Mouse (Mus musculus): ENCODE measurements around the gene Fam169b.

DNA sequence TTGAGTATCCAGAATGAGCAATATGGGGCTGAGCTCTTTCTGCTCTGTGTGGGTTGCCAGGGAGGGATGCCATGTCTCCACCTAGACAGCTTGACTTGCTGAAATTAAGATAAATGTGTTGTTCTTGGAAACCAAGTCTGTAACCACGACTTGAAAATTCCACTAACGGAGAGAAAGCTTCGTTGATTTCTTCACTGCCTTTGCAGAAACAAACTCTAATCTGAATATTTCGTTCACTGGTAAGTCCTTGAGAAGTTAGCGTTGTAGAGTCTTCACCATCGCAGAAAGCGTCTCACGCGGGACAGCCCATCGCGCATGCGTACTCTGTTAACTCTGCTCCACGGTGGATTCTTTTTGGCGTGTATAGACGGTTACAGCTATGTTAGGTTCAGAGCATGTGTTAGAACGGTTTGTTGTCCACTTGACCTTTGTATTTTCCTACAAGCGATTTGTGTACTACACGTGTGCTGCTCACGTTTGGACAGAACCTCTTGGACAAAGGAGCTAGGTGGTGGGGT is 6.8 kb downstream of the Fam169b start:
- no peak for TF ChIP-seq CTCF (IDR thresholded peaks at IDR 0.05; ENCODE audit: low read depth)
- no peak for TF ChIP-seq EP300 (IDR thresholded peaks at IDR 0.05; ENCODE audit: low read depth)

Measured in heart, postnatal 0 days (tissue).